Mouse (Mus musculus): ENCODE measurements around the gene Dst. TPM values are rescaled to one million over a fixed set of nuclear protein-coding genes. Genes with fewer than 3 reads are reported as not detected.

Gene Dst
- polyA plus RNA-seq, 1 experiment from 2014 or later: 15.6 TPM

GRCm38 (mm10) chr1:34068341-34068740 lies 160.3 kb downstream of the Dst start:
- H3K4me3 ChIP-seq (ENCODE audit: low read depth, low read length): no peak overlapping the region
- H3K36me3 ChIP-seq (ENCODE audit: insufficient read depth): no peaks in the 10 kb centered on the region
- WGBS: 51% methylated on average over 5 of the region's 5 CpGs
- H3K4me1 ChIP-seq (ENCODE audit: insufficient read depth): no peaks in the 10 kb centered on the region
- H3K9me3 ChIP-seq (ENCODE audit: low read depth, low read length): no peaks in the 10 kb centered on the region
- DNase-seq (peak; percentile 37), ATAC-seq (ENCODE audit: insufficient read depth) (no peak)
- H3K9ac ChIP-seq: no peak overlapping the region
- H3K27ac ChIP-seq (ENCODE audit: low read depth): no peak overlapping the region
- no peaks in the 10 kb centered on the region for H3K27me3 ChIP-seq (ENCODE audit: insufficient read depth, low read length)
- peak; percentile 38 for TF ChIP-seq CTCF (IDR thresholded peaks at IDR 0.05; ENCODE audit: low read depth)
- H3K4me2 ChIP-seq: no peak overlapping the region

GRCm38 (mm10) chr1:34069514-34070290 lies 161.7 kb downstream of the Dst start:
- Histone ChIP-seq H3K4me1 (ENCODE audit: insufficient read depth) (no peaks in the 10 kb centered on the region), H3K9me3 (ENCODE audit: low read depth, low read length) (no peaks in the 10 kb centered on the region), H3K4me2 (no peak overlapping the region), H3K27ac (ENCODE audit: low read depth) (no peak overlapping the region), H3K9ac (no peak overlapping the region), H3K4me3 (ENCODE audit: low read depth, low read length) (no peak overlapping the region), H3K36me3 (ENCODE audit: insufficient read depth) (no peaks in the 10 kb centered on the region), H3K27me3 (ENCODE audit: insufficient read depth, low read length) (no peaks in the 10 kb centered on the region)
- ATAC-seq (ENCODE audit: insufficient read depth): no peak
- 67% methylated on average over 10 of the region's 10 CpGs for whole genome bisulfite sequencing
- TF ChIP-seq CTCF (IDR thresholded peaks at IDR 0.05; ENCODE audit: low read depth): no peak
- DNase-seq: no peak

- no peak overlapping the region for H3K4me3 ChIP-seq (ENCODE audit: low read depth, low read length)
- H3K9ac ChIP-seq: no peak overlapping the region
- ATAC-seq (ENCODE audit: insufficient read depth) (no peak), DNase-seq (no peak)
- no peak for TF ChIP-seq CTCF (IDR thresholded peaks at IDR 0.05; ENCODE audit: low read depth)
- no peaks in the 10 kb centered on the region for H3K36me3 ChIP-seq (ENCODE audit: insufficient read depth)
- H3K4me2 ChIP-seq: no peak overlapping the region
- no peaks in the 10 kb centered on the region for H3K27me3 ChIP-seq (ENCODE audit: insufficient read depth, low read length)
- WGBS: 67% methylated on average over 7 of the region's 7 CpGs
- no peaks in the 10 kb centered on the region for H3K9me3 ChIP-seq (ENCODE audit: low read depth, low read length)
- no peak overlapping the region for H3K27ac ChIP-seq (ENCODE audit: low read depth)
- H3K4me1 ChIP-seq (ENCODE audit: insufficient read depth): no peaks in the 10 kb centered on the region; the same call in 1 of the 2 replicates
These were observed 162.4 kb downstream of the Dst start for GRCm38 (mm10) chr1:34070474-34070873.

GRCm38 (mm10) chr1:34070991-34071639 lies 163.1 kb downstream of the Dst start:
- Histone ChIP-seq H3K9me3 (ENCODE audit: low read depth, low read length) (no peaks in the 10 kb centered on the region), H3K9ac (no peak overlapping the region), H3K4me1 (ENCODE audit: insufficient read depth) (no peaks in the 10 kb centered on the region; the same call in 1 of the 2 replicates), H3K36me3 (ENCODE audit: insufficient read depth) (no peaks in the 10 kb centered on the region), H3K27me3 (ENCODE audit: insufficient read depth, low read length) (no peaks in the 10 kb centered on the region), H3K4me2 (no peak overlapping the region), H3K27ac (ENCODE audit: low read depth) (no peak overlapping the region), H3K4me3 (ENCODE audit: low read depth, low read length) (no peak overlapping the region)
- TF ChIP-seq CTCF (IDR thresholded peaks at IDR 0.05; ENCODE audit: low read depth): no peak
- ATAC-seq (ENCODE audit: insufficient read depth): no peak
- WGBS: 78% methylated on average over 6 of the region's 6 CpGs
- no peak for DNase-seq

GRCm38 (mm10) chr1:34072262-34072661 lies 164.2 kb downstream of the Dst start:
- Histone ChIP-seq H3K4me2 (no peak overlapping the region), H3K27me3 (ENCODE audit: insufficient read depth, low read length) (no peaks in the 10 kb centered on the region), H3K9ac (no peak overlapping the region), H3K4me3 (ENCODE audit: low read depth, low read length) (no peak overlapping the region), H3K4me1 (ENCODE audit: insufficient read depth) (no peaks in the 10 kb centered on the region; the same call in 1 of the 2 replicates), H3K9me3 (ENCODE audit: low read depth, low read length) (no peaks in the 10 kb centered on the region), H3K36me3 (ENCODE audit: insufficient read depth) (no peaks in the 10 kb centered on the region), H3K27ac (ENCODE audit: low read depth) (no peak overlapping the region)
- no peak for ATAC-seq (ENCODE audit: insufficient read depth)
- DNase-seq: no peak
- 78% methylated on average over 7 of the region's 7 CpGs for WGBS
- TF ChIP-seq CTCF (IDR thresholded peaks at IDR 0.05; ENCODE audit: low read depth): no peak

- H3K27me3 ChIP-seq (ENCODE audit: insufficient read depth, low read length): no peaks in the 10 kb centered on the region
- no peak overlapping the region for H3K4me2 ChIP-seq
- no peak for TF ChIP-seq CTCF (IDR thresholded peaks at IDR 0.05; ENCODE audit: low read depth)
- no peaks in the 10 kb centered on the region for H3K36me3 ChIP-seq (ENCODE audit: insufficient read depth)
- no peaks in the 10 kb centered on the region for H3K9me3 ChIP-seq (ENCODE audit: low read depth, low read length)
- WGBS: 48% methylated on average over 10 of the region's 10 CpGs
- no peak overlapping the region for H3K9ac ChIP-seq
- H3K4me3 ChIP-seq (ENCODE audit: low read depth, low read length): no peak overlapping the region
- H3K4me1 ChIP-seq (ENCODE audit: insufficient read depth): peaks cover 6% of the 10 kb centered on the region; the same call in 1 of the 2 replicates
- H3K27ac ChIP-seq (ENCODE audit: low read depth): no peak overlapping the region
- DNase-seq (no peak), ATAC-seq (ENCODE audit: insufficient read depth) (no peak)
These were observed 165.6 kb downstream of the Dst start for GRCm38 (mm10) chr1:34073436-34074169.
